Mouse (Mus musculus) ES-Bruce4 (cell line): ENCODE results near the gene Sema4b.

ENCODE experiments used
- CTCF ChIP-seq: IDR thresholded peaks from one replicate; pipeline ENCODE4 v1.8.1; 2011; ENCODE audit warnings: low read depth, low read length
- EP300 ChIP-seq: IDR thresholded peaks from 2 replicates; pipeline ENCODE4 v1.6.1; 2011; ENCODE audit warnings: low read depth, low read length; ENCODE audit not compliant: insufficient read depth

DNA sequence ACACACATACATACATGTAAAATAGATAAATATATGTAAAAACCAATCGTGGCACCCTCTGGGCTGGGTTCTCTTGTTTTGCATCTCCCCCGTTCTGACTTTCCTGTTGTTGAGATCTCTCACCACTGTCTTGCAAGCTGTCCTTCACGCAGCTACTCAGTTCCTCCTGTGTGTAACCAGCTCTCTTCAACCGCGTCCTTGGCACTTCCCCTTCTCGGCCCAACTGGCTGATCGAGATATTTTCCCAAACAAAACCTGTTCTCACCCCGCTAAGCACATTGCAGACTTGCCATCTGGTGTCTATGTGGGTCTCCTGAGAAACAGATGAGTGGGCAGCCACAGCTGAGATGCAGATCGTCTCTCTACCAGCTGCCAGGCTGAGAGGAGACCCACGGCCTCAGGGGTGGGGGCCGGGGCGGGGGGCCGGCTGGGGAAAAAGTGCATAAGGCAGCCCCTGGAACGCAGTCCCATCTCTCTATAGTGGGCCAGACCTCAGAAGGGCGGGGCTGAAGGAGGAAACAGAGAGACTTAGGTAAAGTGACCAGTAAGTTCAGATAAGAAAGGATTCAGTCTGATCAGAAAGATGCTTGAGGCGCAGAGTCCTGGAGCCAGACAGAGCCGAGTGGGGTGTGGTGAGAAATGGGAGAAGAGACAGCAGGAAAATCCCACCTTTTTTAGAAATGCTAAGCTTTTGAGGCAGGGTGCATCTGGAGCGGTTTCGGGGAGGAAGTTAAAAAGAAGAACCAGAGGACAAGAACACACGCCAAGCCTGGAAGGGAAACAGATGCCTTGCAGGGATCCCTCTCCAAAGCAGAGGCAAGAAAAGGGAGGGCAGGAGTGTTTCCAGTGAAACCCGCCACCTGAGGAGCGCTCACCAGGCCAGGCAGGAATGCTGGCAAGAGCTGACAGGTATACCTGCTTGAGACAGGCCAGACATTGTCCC lies 43.0 kb upstream of the Sema4b start:
- TF ChIP-seq CTCF: no peak
- no peak for TF ChIP-seq EP300
